Mouse (Mus musculus) E14TG2a.4 (cell line): Measurements from ENCODE around the gene Rasl2-9.
"Not testable (repeated sequence)": the region's sequence is repeated elsewhere in the genome, so short reads cannot be mapped to it uniquely, and the experiment has no call there.

Experiments used
- CTCF ChIP-seq: conservative IDR thresholded peaks from 2 replicates; pipeline ENCODE4 v1.5.1; 2014; ENCODE audit warnings: low read length
- NANOG ChIP-seq: IDR thresholded peaks from 2 replicates; pipeline ENCODE4 v1.6.1; 2014; ENCODE audit warnings: borderline replicate concordance, low read length, mixed read lengths
- POU5F1 ChIP-seq: IDR thresholded peaks from 2 replicates; pipeline ENCODE4 v1.6.1; 2014; ENCODE audit warnings: low read length, borderline replicate concordance

- not testable (repeated sequence) for TF ChIP-seq CTCF, POU5F1, NANOG
Observed at GRCm38 (mm10) chr7:5149570-5149969, 23.8 kb upstream of the Rasl2-9 start, which contains the start of gene Vmn1r55.
